Mouse (Mus musculus) hematopoietic stem cell, adult 5-6 weeks (primary cell): ENCODE measurements around the gene Speer3. TPM values are rescaled to one million over a fixed set of nuclear protein-coding genes. Genes with fewer than 3 reads are reported as not detected.
"Not testable (repeated sequence)": the region's sequence is repeated elsewhere in the genome, so short reads cannot be mapped to it uniquely, and the experiment has no call there.

Source experiments
- ATAC-seq, 2 experiments: fragments of 125-278 bp in 1 of 2; replicated peaks in 1 of 2; 2 replicates each; pipeline ENCODE4 v1.8.0; 2016 to 2017; ENCODE audit warnings: inconsistent platforms in 2 of 2, mild to moderate bottlenecking in 2 of 2, moderate number of reproducible peaks in 2 of 2, low read depth in 1 of 2, moderate TSS enrichment in 1 of 2; ENCODE audit not compliant: low FRiP score in 2 of 2, poor library complexity in 2 of 2, severe bottlenecking in 2 of 2, insufficient read depth in 1 of 2, low TSS enrichment in 1 of 2
- total RNA-seq: library from RNA; stranded (forward); fragments of 172-1452, 232-1000 nt; gene quantifications from 2 replicates; pipeline ENCODE4 v1.2.3, GENCODE M21; 2017

The Speer3 gene
- not detected in 2 replicates for total RNA-seq

- no peak for ATAC-seq
These were observed at the start of gene Speer3 for GRCm38 (mm10) chr5:13791319-13791718. Speer3 (plus strand) TSS chr5:13791619.

- not testable (repeated sequence) for ATAC-seq
These were observed 19.1 kb downstream of the Speer3 start for GRCm38 (mm10) chr5:13810496-13810895.

GRCm38 (mm10) chr5:13825108-13825507 lies 33.7 kb downstream of the Speer3 start:
- no peak for ATAC-seq

- ATAC-seq: no peak
These were observed 35.3 kb downstream of the Speer3 start for GRCm38 (mm10) chr5:13826708-13827107.

GRCm38 (mm10) chr5:13844317-13844716 lies 52.9 kb downstream of the Speer3 start:
- ATAC-seq: no peak

Other genes with a start within 250 kb of the Speer3 start
- 0.10 and 0.25 TPM in 2 replicates for gene Sema3e, start 233.7 kb downstream of the Speer3 start, total RNA-seq